In the genomic region with DNA sequence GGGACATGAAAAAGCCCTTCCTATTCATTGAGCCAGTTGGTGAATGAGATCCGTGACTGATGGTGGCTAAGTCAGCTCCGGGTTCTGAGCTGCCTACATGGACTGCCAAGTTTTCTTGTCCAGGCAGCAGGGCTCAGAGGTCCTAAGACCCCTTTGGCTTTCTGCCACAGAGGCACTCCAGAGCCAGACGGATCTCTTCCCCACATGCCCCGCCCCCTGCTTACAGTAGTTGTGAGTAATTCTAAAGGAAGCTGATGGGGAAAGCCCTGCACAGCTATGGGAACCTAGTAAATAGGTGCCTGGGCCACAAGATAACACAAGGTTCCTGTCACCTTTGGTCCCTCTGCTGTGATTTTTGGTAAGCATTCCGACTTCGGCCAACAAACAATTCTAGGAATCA, we compare ENCODE assay signal across 18 mouse cellular contexts. TPM values are rescaled to one million over a fixed set of nuclear protein-coding genes. Genes with fewer than 3 reads are reported as not detected.
DNase-seq lines count a peak whose midpoint lies in the region; ATAC-seq and TF ChIP-seq lines count a peak whose summit lies in the region.
"Had no signal": no experiment of that assay in that cellular context is flagged by ENCODE, and none has a peak within 500 bp of the region (broad histone marks: within the 10 kb centered on the region; RNA-seq: fewer than 3 reads in every experiment).

No protein-coding gene starts in this region.

- H3K4me1 ChIP-seq in heart, postnatal 0 days (ENCODE audit: control insufficient read depth, insufficient read depth) = 0 out of 2 replicates have a peak, but pooled peaks cover 3% of the 10 kb centered on the region
- H3K4me1 ChIP-seq in liver, adult 2 months (ENCODE audit: control insufficient read depth, insufficient read depth, low read length) = peaks cover 6% of the 10 kb centered on the region
- no peaks in the 10 kb centered on the region for H3K4me1 ChIP-seq in liver, embryonic 11.5 days (replicated peaks; ENCODE audit: control insufficient read depth, insufficient read depth, low read length)
- no peaks in the 10 kb centered on the region for H3K4me1 ChIP-seq in liver, postnatal 0 days (ENCODE audit: insufficient read depth)

- no peak overlapping the region for H3K27ac ChIP-seq in heart, postnatal 0 days (ENCODE audit: low read depth)
- H3K27ac ChIP-seq in liver, adult 2 months (replicated peaks; ENCODE audit: insufficient read depth, low read depth, low read length) = peak overlapping the region; percentile 44; the same call in 1 of the 2 replicates
- H3K27ac ChIP-seq in liver, embryonic 11.5 days (ENCODE audit: low read depth, low read length) = no peak overlapping the region
- H3K27ac ChIP-seq in liver, postnatal 0 days (ENCODE audit: low read depth) = peak overlapping the region; percentile 51
- H3K27ac ChIP-seq: kidney, embryonic 15.5 days had no signal

- intact Hi-C loops in heart, postnatal 14 days (cut with DNase I) = no loop called here

- no peak overlapping the region for H3K4me3 ChIP-seq in heart, postnatal 0 days (ENCODE audit: low read depth, low read length)
- no peak overlapping the region for H3K4me3 ChIP-seq in liver, adult 2 months (ENCODE audit: insufficient read depth, low read depth, low read length)
- no peak overlapping the region for H3K4me3 ChIP-seq in liver, embryonic 11.5 days (ENCODE audit: low read depth, low read length)
- H3K4me3 ChIP-seq in liver, postnatal 0 days (ENCODE audit: low read depth, low read length) = no peak overlapping the region
- H3K4me3 ChIP-seq: kidney, embryonic 15.5 days had no signal

- TF ChIP-seq CTCF in heart, postnatal 0 days (IDR thresholded peaks at IDR 0.05; ENCODE audit: low read depth) = no peak
- no peak for TF ChIP-seq CTCF in liver, adult 2 months (IDR thresholded peaks at IDR 0.05; ENCODE audit: low read depth, low read length)
- TF ChIP-seq CTCF in liver, postnatal 0 days (IDR thresholded peaks at IDR 0.05; ENCODE audit: low read depth) = no peak

- no peak; the same call in 1 of the 2 replicates for ATAC-seq in heart, postnatal 0 days (ENCODE audit: insufficient read depth, low read depth)
- ATAC-seq in liver, embryonic 11.5 days (replicated peaks; ENCODE audit: low FRiP score) = no peak
- peak; percentile 86 for ATAC-seq in liver, postnatal 0 days

- no peak for TF ChIP-seq EP300 in heart, postnatal 0 days (IDR thresholded peaks at IDR 0.05; ENCODE audit: low read depth)
- TF ChIP-seq EP300 in liver, postnatal 0 days (IDR thresholded peaks at IDR 0.05; ENCODE audit: low read depth) = 0 out of 2 replicates have a peak, but pooled peaks have one; percentile 15

- no peaks in the 10 kb centered on the region for H3K79me2 ChIP-seq in liver, adult 2 months (ENCODE audit: control insufficient read depth, insufficient read depth, low read length)

- no peaks in the 10 kb centered on the region for H3K36me3 ChIP-seq in heart, postnatal 0 days (replicated peaks; ENCODE audit: control insufficient read depth, insufficient read depth, low read length)
- no peaks in the 10 kb centered on the region for H3K36me3 ChIP-seq in liver, adult 2 months (ENCODE audit: control insufficient read depth, insufficient read depth, low read length)
- H3K36me3 ChIP-seq in liver, embryonic 11.5 days (ENCODE audit: control insufficient read depth, insufficient read depth, low read length) = no peaks in the 10 kb centered on the region
- H3K36me3 ChIP-seq in liver, postnatal 0 days (replicated peaks; ENCODE audit: insufficient read depth, low read length) = no peaks in the 10 kb centered on the region
- H3K36me3 ChIP-seq: kidney, embryonic 15.5 days had no signal

- DNase-seq in heart, postnatal 0 days (ENCODE audit: low spot score) = peak; percentile 37
- DNase-seq in heart, postnatal 14 days = no peak
- no peak for DNase-seq in liver, adult 2 months (ENCODE audit: extremely low read depth, low read depth, low spot score)
- no peak for DNase-seq in liver, embryonic 11.5 days (ENCODE audit: low spot score)
- peak; percentile 20 for DNase-seq in 416B (ENCODE audit: low read depth)
- DNase-seq in liver, postnatal 0 days = peak; percentile 51
- DNase-seq in layer of hippocampus, postnatal 10 days (ENCODE audit: low spot score in 2 of 2) = no peak
- DNase-seq in urinary bladder, postnatal 25 days (ENCODE audit: low spot score) = no peak
- DNase-seq: adrenal gland, postnatal 36 days; cerebellum, adult 18-20 months; gastrocnemius, postnatal 10 days; heart, postnatal 10 days; right cerebral cortex, postnatal 4 days had no signal

- H3K4me2 ChIP-seq in heart, postnatal 0 days (ENCODE audit: low read depth, low read length) = no peak overlapping the region
- no peak overlapping the region for H3K4me2 ChIP-seq in liver, embryonic 11.5 days
- no peak overlapping the region for H3K4me2 ChIP-seq in liver, postnatal 0 days (ENCODE audit: low read depth, low read length)
- H3K4me2 ChIP-seq: kidney, embryonic 15.5 days had no signal

- WGBS in heart, postnatal 0 days = 18% methylated on average over 6 of the region's 6 CpGs
- 21% methylated on average over 6 of the region's 6 CpGs for WGBS in liver, adult 2 months
- 49% methylated on average over 6 of the region's 6 CpGs for WGBS in liver, embryonic 11.5 days
- 31% methylated on average over 6 of the region's 6 CpGs for WGBS in liver, postnatal 0 days (ENCODE audit: insufficient replicate concordance)

- no peak for TF ChIP-seq POLR2A in liver, adult 2 months (IDR thresholded peaks at IDR 0.05; ENCODE audit: extremely low read depth, insufficient read depth, low read length)

- no peaks in the 10 kb centered on the region for H3K9me3 ChIP-seq in heart, postnatal 0 days (replicated peaks; ENCODE audit: control insufficient read depth, low read length)
- no peaks in the 10 kb centered on the region for H3K9me3 ChIP-seq in liver, embryonic 11.5 days (ENCODE audit: control insufficient read depth, low read length)
- H3K9me3 ChIP-seq in liver, postnatal 0 days (ENCODE audit: low read length) = no peaks in the 10 kb centered on the region
- H3K9me3 ChIP-seq: kidney, embryonic 15.5 days had no signal

- H3K27me3 ChIP-seq in heart, postnatal 0 days (ENCODE audit: control insufficient read depth, insufficient read depth, low read length) = no peaks in the 10 kb centered on the region
- H3K27me3 ChIP-seq in liver, adult 2 months (ENCODE audit: control insufficient read depth, insufficient read depth, low read length) = no peaks in the 10 kb centered on the region
- H3K27me3 ChIP-seq in liver, embryonic 11.5 days (replicated peaks; ENCODE audit: control insufficient read depth, insufficient read depth, low read length) = no peaks in the 10 kb centered on the region
- no peaks in the 10 kb centered on the region for H3K27me3 ChIP-seq in liver, postnatal 0 days (ENCODE audit: insufficient read depth, low read length)
- H3K27me3 ChIP-seq: kidney, embryonic 15.5 days had no signal

- H3K9ac ChIP-seq in heart, postnatal 0 days (replicated peaks; ENCODE audit: low read depth, low read length) = no peak overlapping the region
- H3K9ac ChIP-seq in liver, adult 2 months (ENCODE audit: low read depth, low read length) = peak overlapping the region; percentile 30
- no peak overlapping the region for H3K9ac ChIP-seq in liver, embryonic 11.5 days (ENCODE audit: low read depth, low read length)
- H3K9ac ChIP-seq in liver, postnatal 0 days (replicated peaks) = no peak overlapping the region
- H3K9ac ChIP-seq: kidney, embryonic 15.5 days had no signal

RNA-seq across cellular contexts. Expression of gene Fgf23, which starts 27.8 kb away (rescaled TPM):
- total RNA-seq in heart, postnatal 0 days (2014; rRNA removed; ENCODE audit: low replicate concordance) = 1.1 TPM in 1 of 2 replicates, not detected in the other
- polyA plus RNA-seq in heart, postnatal 0 days (2015; fragmentation: Nextera tagmentation; extraction: Ambion mirVana) = 0.05 TPM in 1 of 2 replicates, not detected in the other
- total RNA-seq in heart, postnatal 14 days (2021) = not detected
- total RNA-seq in liver, adult 2 months (2014; rRNA removed) = not detected in 2 replicates
- not detected in 2 replicates for polyA plus RNA-seq in liver, adult 2 months (2012; rRNA removed)
- polyA plus RNA-seq in liver, embryonic 11.5 days (2014; fragmentation: Nextera tagmentation; extraction: Ambion mirVana) = 0.13 and 0.30 TPM in 2 replicates
- polyA plus RNA-seq in liver, postnatal 0 days (2015; fragmentation: Nextera tagmentation; extraction: Ambion mirVana) = not detected in 2 replicates
- total RNA-seq in layer of hippocampus, postnatal 10 days (2021) = under 1 TPM; 0.25 to 0.85 TPM
- total RNA-seq: adrenal gland, postnatal 36 days; heart, postnatal 10 days had no signal
- polyA plus RNA-seq: embryonic facial prominence, embryonic 11.5 days; forebrain, embryonic 11.5 days; kidney, embryonic 15.5 days; liver, embryonic 16.5 days; testis, adult 2 months had no signal

RNA-seq across cellular contexts. Expression of gene Fgf6, which starts 29.5 kb away (rescaled TPM):
- not detected in 2 replicates for total RNA-seq in heart, postnatal 0 days (2014; rRNA removed; ENCODE audit: low replicate concordance)
- polyA plus RNA-seq in heart, postnatal 0 days (2015; fragmentation: Nextera tagmentation; extraction: Ambion mirVana) = not detected in 2 replicates
- under 1 TPM; 0.05 to 0.12 TPM for total RNA-seq in heart, postnatal 14 days (2021)
- not detected in 2 replicates for total RNA-seq in liver, adult 2 months (2014; rRNA removed)
- polyA plus RNA-seq in liver, adult 2 months (2012; rRNA removed) = not detected in 2 replicates
- 0.08 TPM in 1 of 2 replicates, not detected in the other for polyA plus RNA-seq in liver, embryonic 11.5 days (2014; fragmentation: Nextera tagmentation; extraction: Ambion mirVana)
- polyA plus RNA-seq in liver, postnatal 0 days (2015; fragmentation: Nextera tagmentation; extraction: Ambion mirVana) = not detected in 2 replicates
- not detected for total RNA-seq in layer of hippocampus, postnatal 10 days (2021)
- total RNA-seq: adrenal gland, postnatal 36 days had no signal
- polyA plus RNA-seq: forebrain, embryonic 11.5 days; liver, embryonic 16.5 days had no signal

Comparison
In these comparisons a context has a peak if more than half of its experiments do, and no peak if none do; other contexts are left out.
1. DNase-seq: peak in heart, postnatal 0 days (single experiment), 416B (single experiment) and liver, postnatal 0 days (single experiment); none in heart, postnatal 14 days (0 of 2), liver, adult 2 months (single experiment), liver, embryonic 11.5 days (single experiment), layer of hippocampus, postnatal 10 days (0 of 2) and urinary bladder, postnatal 25 days (single experiment).
2. H3K27ac ChIP-seq: peak in liver, adult 2 months (single experiment) and liver, postnatal 0 days (single experiment); none in heart, postnatal 0 days (single experiment) and liver, embryonic 11.5 days (single experiment).